Mouse (Mus musculus) liver, embryonic 14.5 days (tissue): ENCODE results near the gene Creb3l2.

Experiments
- CTCF ChIP-seq: IDR thresholded peaks from 2 replicates; pipeline ENCODE4 v1.5.1; 2016; ENCODE audit warnings: antibody characterized with exemption, low read depth, control low read depth
- EP300 ChIP-seq: IDR thresholded peaks from 2 replicates; pipeline ENCODE4 v1.6.1; 2016; ENCODE audit warnings: antibody characterized with exemption, low read depth

DNA sequence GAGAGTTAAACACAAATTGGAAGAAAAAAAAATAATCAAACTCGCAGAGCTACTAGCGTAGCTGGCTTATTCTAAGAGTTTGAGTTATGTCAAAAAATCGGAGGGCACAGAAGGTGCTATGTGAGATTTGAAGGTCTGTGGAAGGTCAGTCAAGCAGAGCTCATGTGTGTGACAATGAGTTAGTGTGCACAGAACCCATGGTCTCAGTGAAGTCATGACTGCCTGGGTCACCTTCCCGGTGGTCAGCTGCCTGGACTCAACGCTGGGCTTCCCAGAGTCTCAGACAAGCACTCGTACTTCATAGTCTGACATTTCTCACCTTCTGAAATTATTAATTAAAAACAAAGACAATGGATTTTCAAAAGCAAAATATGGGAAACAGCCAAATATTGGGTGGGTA lies 26.4 kb downstream of the Creb3l2 start:
- no peak for TF ChIP-seq EP300
- no peak for TF ChIP-seq CTCF
